Mouse (Mus musculus) small intestine, adult 2 months (tissue): ENCODE data around the gene Ngef.

ENCODE experiments used
- CTCF ChIP-seq: fragments of 200-500 bp; IDR thresholded peaks from 2 replicates; pipeline ENCODE4 v1.5.1; 2012; ENCODE audit warnings: low read depth, mild to moderate bottlenecking, control low read depth, inconsistent platforms, low read length, moderate library complexity, mixed read lengths; ENCODE audit not compliant: insufficient replicate concordance, insufficient read length; ENCODE audit errors: extremely low read depth
- POLR2A ChIP-seq: fragments of 200-500 bp; IDR thresholded peaks from 2 replicates; pipeline ENCODE4 v1.6.1; 2012; ENCODE audit warnings: low read depth, mild to moderate bottlenecking, control low read depth, inconsistent platforms, low read length, moderate library complexity

- TF ChIP-seq CTCF: no peak
- peak; percentile 48; the same call in 1 of the 2 replicates for TF ChIP-seq POLR2A
Measured at GRCm38 (mm10) chr1:87620211-87620668, 46.6 kb upstream of the Ngef start, which contains the start of gene Inpp5d.
